ENCODE assay signal across 23 mouse cellular contexts in genomic region chr3:101117774-101118173, GRCm38 (mm10). TPM values are rescaled to one million over a fixed set of nuclear protein-coding genes. Genes with fewer than 3 reads are reported as not detected.
A peak's percentile ranks its signal among the peaks of the same experiment; 100 is the strongest.
DNase-seq lines count a peak whose midpoint lies in the region; ATAC-seq and TF ChIP-seq lines count a peak whose summit lies in the region.
"Had no signal": no experiment of that assay in that cellular context is flagged by ENCODE, and none has a peak within 500 bp of the region (broad histone marks: within the 10 kb centered on the region; RNA-seq: fewer than 3 reads in every experiment).

No protein-coding gene starts in this region.

- H3K9me3 ChIP-seq in lung, embryonic 16.5 days (ENCODE audit: control insufficient read depth, low read length), result no peaks in the 10 kb centered on the region
- H3K9me3 ChIP-seq in forebrain, embryonic 14.5 days (replicated peaks; ENCODE audit: control insufficient read depth, low read length), result no peaks in the 10 kb centered on the region
- H3K9me3 ChIP-seq: embryonic facial prominence, embryonic 10.5 days; embryonic facial prominence, embryonic 13.5 days had no signal

- no peak for TF ChIP-seq POLR2A in liver, adult 2 months (IDR thresholded peaks at IDR 0.05; ENCODE audit: extremely low read depth, insufficient read depth, low read length)
- no peak for TF ChIP-seq POLR2A in lung, adult 2 months (IDR thresholded peaks at IDR 0.05; ENCODE audit: borderline replicate concordance, extremely low read depth, low read depth, low read length)

- H3K4me2 ChIP-seq in lung, embryonic 16.5 days (ENCODE audit: low read depth, low read length), result no peak overlapping the region
- no peak overlapping the region for H3K4me2 ChIP-seq in forebrain, embryonic 14.5 days (ENCODE audit: low read length)
- H3K4me2 ChIP-seq: forebrain, embryonic 12.5 days; heart, embryonic 11.5 days; hindbrain, embryonic 12.5 days had no signal

- DNase-seq in liver, adult 2 months (ENCODE audit: extremely low read depth, low read depth, low spot score), result peak; percentile 4
- no peak for DNase-seq in liver
- DNase-seq in lung, adult 2 months, result no peak
- no peak for DNase-seq in forebrain, embryonic 14.5 days (ENCODE audit: low spot score)
- DNase-seq: adrenal gland, adult 8-10 months; adrenal gland, postnatal 25 days; cerebellum, adult 11-12 months; cerebellum, adult 8-10 months; cerebellum, postnatal 10 days; cerebellum, postnatal 36 days; embryo, embryonic 11 days; gastrocnemius, postnatal 10 days; gastrocnemius, postnatal 36 days had no signal

- TF ChIP-seq CTCF in liver, adult 2 months (IDR thresholded peaks at IDR 0.05; ENCODE audit: low read depth, low read length), result no peak
- TF ChIP-seq CTCF in lung, adult 2 months (IDR thresholded peaks at IDR 0.05; ENCODE audit: insufficient read depth, low read length), result no peak

- H3K4me1 ChIP-seq in liver, adult 2 months (ENCODE audit: control insufficient read depth, insufficient read depth, low read length), result no peaks in the 10 kb centered on the region
- peaks cover 4% of the 10 kb centered on the region for H3K4me1 ChIP-seq in lung, embryonic 16.5 days (replicated peaks; ENCODE audit: control insufficient read depth, insufficient read depth, low read length)
- peaks cover 3% of the 10 kb centered on the region; the same call in 1 of the 2 replicates for H3K4me1 ChIP-seq in lung, adult 2 months (ENCODE audit: control insufficient read depth, insufficient read depth, low read length)
- peaks cover 8% of the 10 kb centered on the region for H3K4me1 ChIP-seq in forebrain, embryonic 14.5 days (ENCODE audit: control insufficient read depth, insufficient read depth, low read length)
- H3K4me1 ChIP-seq: hindbrain, embryonic 12.5 days had no signal

- H3K36me3 ChIP-seq in liver, adult 2 months (ENCODE audit: control insufficient read depth, insufficient read depth, low read length), result no peaks in the 10 kb centered on the region
- H3K36me3 ChIP-seq in lung, embryonic 16.5 days (ENCODE audit: control insufficient read depth, insufficient read depth, low read length), result no peaks in the 10 kb centered on the region
- no peaks in the 10 kb centered on the region for H3K36me3 ChIP-seq in forebrain, embryonic 14.5 days (ENCODE audit: control insufficient read depth, insufficient read depth, low read length)
- H3K36me3 ChIP-seq: embryonic facial prominence, embryonic 10.5 days; embryonic facial prominence, embryonic 13.5 days; forebrain, embryonic 12.5 days; hindbrain, embryonic 12.5 days had no signal

- H3K9ac ChIP-seq in liver, adult 2 months (ENCODE audit: low read depth, low read length), result no peak overlapping the region
- no peak overlapping the region for H3K9ac ChIP-seq in lung, embryonic 16.5 days (ENCODE audit: low read length)
- H3K9ac ChIP-seq in forebrain, embryonic 14.5 days (ENCODE audit: low read length), result no peak overlapping the region
- H3K9ac ChIP-seq: embryonic facial prominence, embryonic 13.5 days; forebrain, embryonic 12.5 days; hindbrain, embryonic 12.5 days had no signal

- H3K79me2 ChIP-seq in liver, adult 2 months (ENCODE audit: control insufficient read depth, insufficient read depth, low read length), result no peaks in the 10 kb centered on the region

- H3K27me3 ChIP-seq in liver, adult 2 months (ENCODE audit: control insufficient read depth, insufficient read depth, low read length), result no peaks in the 10 kb centered on the region; the same call in 1 of the 2 replicates
- H3K27me3 ChIP-seq in lung, embryonic 16.5 days (ENCODE audit: control insufficient read depth, insufficient read depth, low read depth, low read length), result no peaks in the 10 kb centered on the region
- H3K27me3 ChIP-seq in forebrain, embryonic 14.5 days (replicated peaks; ENCODE audit: control insufficient read depth, insufficient read depth, low read length), result no peaks in the 10 kb centered on the region
- H3K27me3 ChIP-seq: embryonic facial prominence, embryonic 13.5 days; forebrain, embryonic 12.5 days; hindbrain, embryonic 12.5 days had no signal

- no peak; the same call in 1 of the 2 replicates for ATAC-seq in lung, embryonic 16.5 days (ENCODE audit: low read depth)
- ATAC-seq in granulocyte monocyte progenitor cell, adult 5-6 weeks (replicated peaks; ENCODE audit: poor library complexity, severe bottlenecking), result peak; percentile 93
- ATAC-seq in megakaryocyte progenitor cell, adult 5-6 weeks (replicated peaks; ENCODE audit: poor library complexity), result peak; percentile 88
- ATAC-seq in forebrain, embryonic 14.5 days, result no peak
- ATAC-seq: activated CD4-positive, CD25-positive, alpha-beta regulatory T cell, adult 4 months had no signal

- no peak overlapping the region for H3K4me3 ChIP-seq in liver, adult 2 months (ENCODE audit: insufficient read depth, low read depth, low read length)
- no peak overlapping the region for H3K4me3 ChIP-seq in lung, embryonic 16.5 days (ENCODE audit: low read length)
- H3K4me3 ChIP-seq in lung, adult 2 months (replicated peaks; ENCODE audit: extremely low read depth, low read depth, low read length), result no peak overlapping the region
- no peak overlapping the region for H3K4me3 ChIP-seq in forebrain, embryonic 14.5 days (ENCODE audit: low read depth, low read length)
- H3K4me3 ChIP-seq: embryonic facial prominence, embryonic 10.5 days; embryonic facial prominence, embryonic 13.5 days; erythroblast, embryonic 14.5 days; forebrain, embryonic 12.5 days; hindbrain, embryonic 12.5 days had no signal

- H3K27ac ChIP-seq in liver, adult 2 months (replicated peaks; ENCODE audit: insufficient read depth, low read depth, low read length), result no peak overlapping the region
- H3K27ac ChIP-seq in lung, embryonic 16.5 days (ENCODE audit: low read length), result peak overlapping the region; percentile 88
- H3K27ac ChIP-seq in forebrain, embryonic 14.5 days (ENCODE audit: low read depth, low read length), result no peak overlapping the region
- H3K27ac ChIP-seq: hindbrain, embryonic 12.5 days had no signal

- 37% methylated on average over 11 of the region's 11 CpGs for WGBS in liver, adult 2 months
- 49% methylated on average over 11 of the region's 11 CpGs for WGBS in lung, embryonic 16.5 days
- WGBS in lung, adult 2 months, result 66% methylated on average over 11 of the region's 11 CpGs
- 94% methylated on average over 11 of the region's 11 CpGs for WGBS in forebrain, embryonic 14.5 days

RNA-seq across cellular contexts. Expression of gene Ptgfrn, which starts 7.7 kb away (rescaled TPM):
- 1.8 and 2.4 TPM in 2 replicates for total RNA-seq in liver, adult 2 months (2014; rRNA removed)
- 0.86 and 0.88 TPM in 2 replicates for polyA plus RNA-seq in liver, adult 2 months (2012; rRNA removed)
- 4.8 and 5.6 TPM in 2 replicates for polyA plus RNA-seq in lung, embryonic 16.5 days (2015; fragmentation: Nextera tagmentation; extraction: Ambion mirVana)
- polyA plus RNA-seq in lung, adult 2 months (2012; rRNA removed), result 63.0 and 81.5 TPM in 2 replicates
- not detected in 2 replicates for total RNA-seq in granulocyte monocyte progenitor cell, adult 5-6 weeks (2014; fragmentation: Nextera tagmentation)
- total RNA-seq in granulocyte monocyte progenitor cell, adult 5-6 weeks (2017), result 0.17 TPM in 1 of 2 replicates, not detected in the other
- 0.02 and 0.05 TPM in 2 replicates for total RNA-seq in megakaryocyte progenitor cell, adult 5-6 weeks (2015)
- total RNA-seq in megakaryocyte progenitor cell, adult 5-6 weeks (2017), result 0.12 TPM in 1 of 2 replicates, not detected in the other
- 3.4 and 4.5 TPM in 2 replicates for polyA plus RNA-seq in forebrain, embryonic 14.5 days (2014; fragmentation: Nextera tagmentation; extraction: Ambion mirVana)
- polyA plus RNA-seq: erythroblast, embryonic 14.5 days had no signal

Comparison
In these comparisons a context has a peak if more than half of its experiments do, and no peak if none do; other contexts are left out.
1. ATAC-seq: peak in granulocyte monocyte progenitor cell, adult 5-6 weeks (single experiment) and megakaryocyte progenitor cell, adult 5-6 weeks (single experiment); none in lung, embryonic 16.5 days (single experiment) and forebrain, embryonic 14.5 days (single experiment).